Mouse (Mus musculus): ENCODE results near the gene Ccdc187.

- TF ChIP-seq CTCF (IDR thresholded peaks at IDR 0.05; ENCODE audit: extremely low read depth, insufficient read depth, insufficient read length, insufficient replicate concordance) (no peak), POLR2A (IDR thresholded peaks at IDR 0.05; ENCODE audit: low read depth, low read length) (no peak)
Measured at GRCm38 (mm10) chr2:26296606-26297195, 2.3 kb upstream of the Ccdc187 start.
